Mouse (Mus musculus) adrenal gland, postnatal 4 days (tissue): ENCODE measurements around the gene Htra3. TPM values are rescaled to one million over a fixed set of nuclear protein-coding genes. Genes with fewer than 3 reads are reported as not detected.

ENCODE experiments used
- DNase-seq, 2 experiments: peaks; one replicate each; pipeline ENCODE4 v3.0.0; 2021 to 2022; ENCODE audit warnings: low spot score in 2 of 2, mixed read lengths in 2 of 2
- total RNA-seq, 2 experiments: library from RNA; stranded (reverse); gene quantifications; 2 replicates each; pipeline ENCODE4 v1.2.3; 2021

The Htra3 gene
- total RNA-seq, 2 experiments from 2014 or later = 39.0 to 45.2 TPM

DNA sequence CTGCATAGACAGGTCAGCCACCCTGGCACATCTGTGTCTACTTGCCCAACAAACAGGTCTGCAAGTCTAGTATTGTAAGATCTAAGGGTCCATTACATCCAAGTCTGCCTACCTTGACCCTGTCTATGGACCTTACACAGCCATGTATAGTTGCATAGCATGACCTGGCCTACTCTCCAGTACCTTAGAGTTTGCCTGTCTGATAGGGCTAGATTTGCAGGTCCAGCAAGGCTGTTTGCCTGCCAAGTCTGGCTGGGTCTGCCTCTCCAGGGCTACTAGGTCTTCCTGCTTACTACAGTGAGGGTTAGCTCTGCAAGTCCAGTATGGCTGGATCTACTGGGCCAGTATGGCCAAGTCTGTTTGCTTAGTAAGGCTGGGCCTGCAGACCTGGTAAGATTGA lies 55.8 kb downstream of the Htra3 start:
- no peak for DNase-seq

- no peak for DNase-seq
Measured at GRCm38 (mm10) chr5:35621114-35621513, 58.5 kb downstream of the Htra3 start.

DNA sequence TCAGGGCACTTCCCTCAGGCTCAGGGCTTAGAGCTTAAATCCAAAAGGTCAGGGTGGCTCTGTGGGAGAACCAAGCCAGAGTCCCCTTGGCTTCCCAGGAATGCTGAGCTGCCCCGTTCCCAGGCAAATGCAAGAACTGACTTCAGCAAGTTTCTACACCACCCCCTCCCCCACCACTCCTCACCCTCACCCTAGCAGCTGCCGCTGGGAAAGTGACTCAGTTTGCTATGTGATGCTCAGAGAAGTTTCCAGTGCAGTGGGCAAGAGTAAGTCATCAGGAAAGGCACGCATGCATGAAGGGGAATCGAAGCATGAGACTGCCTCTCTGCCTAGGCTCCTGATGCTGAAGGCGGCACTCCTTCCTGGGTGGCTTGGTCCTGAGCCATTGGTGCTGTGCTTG lies 62.6 kb downstream of the Htra3 start:
- no peak for DNase-seq

GRCm38 (mm10) chr5:35612722-35613121 lies 66.9 kb downstream of the Htra3 start:
- no peak for DNase-seq

GRCm38 (mm10) chr5:35611900-35612299 lies 67.7 kb downstream of the Htra3 start:
- DNase-seq = no peak

DNA sequence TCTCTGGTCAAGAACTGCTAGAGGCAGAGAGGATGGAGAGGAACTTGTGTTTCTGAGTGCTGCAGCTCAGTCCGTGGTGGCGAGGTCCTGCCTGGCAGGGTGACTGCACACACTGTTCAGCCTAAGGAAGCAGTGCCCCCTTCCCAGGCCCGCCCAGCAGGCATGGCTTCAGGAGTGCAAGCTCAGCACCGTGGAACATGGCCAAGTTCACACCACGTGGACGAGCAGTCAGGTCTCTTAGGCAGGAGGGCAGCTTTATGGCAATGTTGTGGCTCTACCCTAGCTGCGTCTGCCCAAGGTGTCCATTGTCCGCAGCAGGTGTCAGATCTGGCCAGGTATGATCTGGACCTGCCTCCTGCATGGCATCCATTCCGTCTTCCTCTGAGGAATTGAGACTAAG lies 68.4 kb downstream of the Htra3 start:
- DNase-seq = no peak

DNA sequence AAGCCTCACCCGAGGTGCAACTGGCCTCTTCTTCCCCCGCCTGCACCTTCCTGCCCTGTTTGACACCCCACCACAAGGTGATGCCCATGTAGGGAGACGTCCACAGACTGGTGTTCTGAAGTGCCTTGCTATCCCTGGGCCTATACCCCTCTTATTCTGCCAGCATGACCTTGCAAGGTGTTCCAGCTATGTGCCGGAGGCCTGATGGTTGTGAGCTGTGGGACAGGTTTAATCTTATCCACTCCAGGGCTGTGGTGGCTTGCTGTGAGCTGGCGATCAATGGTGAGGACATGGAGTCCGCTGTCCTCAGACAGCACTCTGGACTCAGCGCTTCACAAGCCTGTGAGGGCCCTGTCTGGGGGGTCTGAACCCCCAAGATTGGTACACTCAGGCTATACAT lies 69.2 kb downstream of the Htra3 start:
- DNase-seq = no peak

- DNase-seq = no peak
Measured at GRCm38 (mm10) chr5:35609971-35610370, 69.6 kb downstream of the Htra3 start.

GRCm38 (mm10) chr5:35609381-35609780 lies 70.2 kb downstream of the Htra3 start:
- no peak for DNase-seq

- no peak for DNase-seq
Measured at GRCm38 (mm10) chr5:35608559-35608958, 71.0 kb downstream of the Htra3 start.

DNA sequence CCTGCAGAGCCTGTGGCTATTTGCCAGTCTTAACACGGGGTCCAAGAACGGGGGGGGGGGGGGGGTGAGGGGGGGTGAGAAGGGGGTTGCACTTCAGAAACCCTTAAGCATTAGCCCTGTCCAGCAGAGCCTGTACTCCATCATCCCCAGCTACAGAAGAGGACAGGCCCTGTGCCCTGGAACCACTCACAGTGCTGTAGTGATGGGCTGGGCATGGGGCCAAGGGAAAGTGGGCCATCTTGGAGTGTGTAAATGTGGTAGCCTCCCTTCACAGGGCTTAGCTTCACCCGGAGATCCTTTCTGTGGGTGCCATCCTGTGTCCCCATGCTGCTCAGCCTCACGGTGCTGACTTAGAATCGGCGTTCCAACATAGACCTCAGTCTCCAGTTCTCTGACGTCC lies 71.8 kb downstream of the Htra3 start:
- no peak for DNase-seq

- DNase-seq = no peak
Measured at GRCm38 (mm10) chr5:35606800-35607199, 72.8 kb downstream of the Htra3 start.

- DNase-seq = no peak
Measured at GRCm38 (mm10) chr5:35605355-35605754, 74.2 kb downstream of the Htra3 start.

Other genes starting within 250 kb of the Htra3 start
- 1 to 10 TPM; 5.2 to 5.7 TPM for gene Cpz, start 154.1 kb downstream of the Htra3 start, total RNA-seq
- 10 to 100 TPM; 11.2 to 12.1 TPM for gene Trmt44, start 104.7 kb downstream of the Htra3 start, total RNA-seq
- 10 to 100 TPM; 44.0 to 46.6 TPM for gene Acox3, start 96.7 kb downstream of the Htra3 start, total RNA-seq
- gene Sh3tc1, start 60.2 kb upstream of the Htra3 start, total RNA-seq = 10 to 100 TPM; 12.6 to 21.4 TPM
- 1 to 10 TPM; 6.0 to 7.3 TPM for gene Ablim2, start 78.1 kb upstream of the Htra3 start, total RNA-seq
- gene Afap1, start 213.5 kb upstream of the Htra3 start, total RNA-seq = 10 to 100 TPM; 34.4 to 44.0 TPM